Mouse (Mus musculus) neural tube, embryonic 14.5 days (tissue): ENCODE measurements at regions not wholly inside any gene's neighbourhood (a gene's known extent, or its start where the extent isn't known, plus 50 kb on each side); places are given as distances from the start of the nearest gene placed in this dataset.
"Not testable (repeated sequence)": the region's sequence is repeated elsewhere in the genome, so short reads cannot be mapped to it uniquely, and the experiment has no call there.

Experiments used
- ATAC-seq: fragments of 200-750 bp; cut with Nextera tagmentation; 2 replicates; pipeline ENCODE4 v1.8.0; 2017; ENCODE audit warnings: low read depth, mild to moderate bottlenecking, moderate TSS enrichment, moderate library complexity
- H3K27ac ChIP-seq: fragments of 300-500 bp; sonication (generic); 2 replicates; pipeline ENCODE4 v1.5.1; 2014; ENCODE audit warnings: low read depth, mild to moderate bottlenecking, control low read depth, low read length, moderate library complexity, mixed read lengths
- H3K27me3 ChIP-seq: fragments of 300-500 bp; sonication (generic); 2 replicates; pipeline ENCODE4 v1.6.1; 2014; ENCODE audit warnings: low read length; ENCODE audit not compliant: control insufficient read depth, insufficient read depth
- H3K36me3 ChIP-seq: fragments of 300-500 bp; sonication (generic); 2 replicates; pipeline ENCODE4 v1.6.1; 2014; ENCODE audit warnings: low read length, mixed read lengths; ENCODE audit not compliant: control insufficient read depth, insufficient read depth
- H3K4me1 ChIP-seq: fragments of 300-500 bp; sonication (generic); 2 replicates; pipeline ENCODE4 v1.6.1; 2014; ENCODE audit warnings: low read length; ENCODE audit not compliant: control insufficient read depth, insufficient read depth
- H3K4me2 ChIP-seq: fragments of 300-500 bp; sonication (generic); 2 replicates; pipeline ENCODE4 v1.6.1; 2014; ENCODE audit warnings: mild to moderate bottlenecking, low read depth, low read length, control low read depth
- H3K4me3 ChIP-seq: fragments of 300-500 bp; sonication (generic); 2 replicates; pipeline ENCODE4 v1.5.1; 2014; ENCODE audit warnings: low read depth, low read length, control low read depth, mixed read lengths
- H3K9ac ChIP-seq: fragments of 300-500 bp; sonication (generic); replicated peaks from 2 replicates; pipeline ENCODE4 v1.6.1; 2014; ENCODE audit warnings: low read depth, mild to moderate bottlenecking, control low read depth, low read length, mixed read lengths
- H3K9me3 ChIP-seq: fragments of 300-500 bp; sonication (generic); 2 replicates; pipeline ENCODE4 v1.6.1; 2016; ENCODE audit warnings: low read length; ENCODE audit not compliant: control insufficient read depth
- WGBS: fragments of 180-500 bp; shearing (Covaris S2); extraction: QIAGEN DNeasy Blood & Tissue Kit; methylation state at CpG from one replicate; pipeline ENCODE4 v1.1.7; 2014; 5-methylcytosine and 5-hydroxymethylcytosine counted together

DNA sequence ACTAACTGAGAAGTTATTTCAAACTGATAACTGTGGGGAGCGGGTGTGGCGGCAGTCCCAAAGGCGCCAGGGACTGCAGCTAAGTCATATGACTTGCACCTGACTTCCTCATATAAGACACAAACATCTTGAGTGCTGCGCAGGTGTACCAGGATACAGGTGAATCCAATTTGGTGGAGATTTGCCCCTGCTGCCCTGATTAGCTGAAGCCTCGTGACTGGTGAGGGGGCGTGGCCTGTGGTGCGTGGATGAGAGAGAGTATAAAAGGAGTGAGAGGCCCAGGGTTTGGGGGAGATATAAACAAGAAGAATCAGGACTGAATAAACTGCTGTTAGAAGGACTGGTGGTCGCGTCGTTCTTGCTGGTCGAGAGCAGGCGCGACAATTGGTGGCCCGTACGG lies 731.6 kb upstream of the Pcdh10 start:
- not testable (repeated sequence) for H3K36me3 ChIP-seq, H3K4me1 ChIP-seq, H3K4me2 ChIP-seq, H3K9ac ChIP-seq, H3K27me3 ChIP-seq, H3K9me3 ChIP-seq, H3K27ac ChIP-seq, H3K4me3 ChIP-seq, ATAC-seq
- WGBS = 100% methylated on average over 3 of the region's 15 CpGs

DNA sequence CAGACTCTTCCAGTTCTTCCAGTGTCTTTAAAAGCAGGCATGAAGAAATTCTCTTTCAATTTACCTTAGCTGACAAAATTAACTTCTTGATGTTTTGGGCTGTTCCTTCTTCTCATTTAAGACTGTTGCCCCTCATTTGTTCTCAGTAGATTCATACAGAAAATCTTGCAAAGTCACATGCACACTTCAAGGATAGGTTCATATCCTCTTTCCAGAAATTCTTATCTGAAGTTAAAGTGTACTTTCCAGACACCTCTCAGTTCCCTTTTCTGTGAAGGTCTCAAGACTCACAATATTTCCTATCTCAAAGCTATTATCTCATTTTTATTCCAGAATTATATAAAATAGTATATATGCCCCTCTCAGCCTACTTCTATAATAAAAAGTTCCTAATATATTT lies 681.8 kb upstream of the Pcdh10 start:
- Histone ChIP-seq H3K27ac (no peak overlapping the region), H3K9ac (no peak overlapping the region), H3K27me3 (no peaks in the 10 kb centered on the region), H3K4me1 (no peaks in the 10 kb centered on the region), H3K36me3 (no peaks in the 10 kb centered on the region), H3K9me3 (no peaks in the 10 kb centered on the region), H3K4me2 (no peak overlapping the region), H3K4me3 (no peak overlapping the region)
- ATAC-seq = no peak

DNA sequence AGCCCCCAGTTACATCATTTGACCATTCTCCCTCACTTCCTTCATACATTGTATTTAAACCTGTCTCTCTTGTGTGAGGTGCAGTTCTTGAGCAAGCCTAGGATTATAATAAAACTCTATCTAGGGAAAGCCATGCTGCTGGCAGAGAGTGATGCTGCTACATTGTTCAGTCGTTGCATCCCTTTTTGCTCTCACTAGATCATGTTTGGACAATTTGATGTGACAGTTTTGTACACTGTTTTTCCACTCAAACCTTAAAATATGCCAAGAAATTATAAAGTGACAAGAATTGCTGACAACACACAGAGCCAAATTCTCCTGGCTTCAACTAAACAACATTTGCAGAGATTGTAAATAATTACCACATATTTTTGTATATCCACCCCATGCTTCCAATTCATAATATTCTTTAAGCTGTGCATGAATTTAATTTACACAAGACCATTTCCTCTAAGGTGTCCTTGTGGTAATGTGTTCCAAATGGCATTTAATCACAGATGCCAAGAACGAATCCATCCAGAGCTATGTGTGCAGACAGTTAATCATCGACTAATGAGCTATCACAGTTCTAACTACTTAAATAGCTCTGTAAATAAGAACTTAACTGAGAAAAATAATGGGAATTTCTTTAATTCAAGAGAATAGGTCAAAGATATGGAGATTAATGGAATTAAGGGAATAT lies 681.1 kb upstream of the Pcdh10 start:
- Histone ChIP-seq H3K9ac (no peak overlapping the region), H3K4me3 (no peak overlapping the region), H3K27me3 (no peaks in the 10 kb centered on the region), H3K36me3 (no peaks in the 10 kb centered on the region), H3K4me2 (no peak overlapping the region), H3K9me3 (no peaks in the 10 kb centered on the region), H3K4me1 (no peaks in the 10 kb centered on the region), H3K27ac (no peak overlapping the region)
- WGBS = 55% methylated on average over 3 of the region's 3 CpGs
- 0 out of 2 replicates have a peak, but pooled peaks have one; percentile 56 for ATAC-seq

DNA sequence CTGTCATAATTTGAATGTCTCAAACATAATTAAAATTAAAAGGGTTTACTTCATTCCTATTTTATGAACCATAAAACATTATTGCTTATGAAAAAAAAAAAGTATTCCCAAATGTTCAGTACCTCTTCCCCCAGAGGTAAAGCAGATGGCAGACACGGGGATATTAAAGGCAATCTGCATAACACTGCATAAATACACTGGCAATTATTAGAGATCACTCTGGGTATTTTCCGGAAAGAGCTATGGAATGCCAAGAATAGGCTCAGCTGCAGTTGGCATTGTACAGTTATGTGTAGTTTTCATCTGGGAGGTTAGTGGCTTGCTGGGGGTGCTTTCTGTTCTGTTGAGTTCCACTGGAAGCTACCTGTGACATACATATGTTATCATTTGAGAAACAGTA lies 677.1 kb upstream of the Pcdh10 start:
- H3K4me2 ChIP-seq = no peak overlapping the region
- no peak overlapping the region for H3K4me3 ChIP-seq
- WGBS = 40% methylated on average over 2 of the region's 2 CpGs
- no peak overlapping the region for H3K27ac ChIP-seq
- no peaks in the 10 kb centered on the region for H3K9me3 ChIP-seq
- H3K4me1 ChIP-seq = no peaks in the 10 kb centered on the region
- H3K27me3 ChIP-seq = no peaks in the 10 kb centered on the region
- H3K9ac ChIP-seq = no peak overlapping the region
- H3K36me3 ChIP-seq = no peaks in the 10 kb centered on the region
- ATAC-seq = peak; percentile 70; the same call in 1 of the 2 replicates

DNA sequence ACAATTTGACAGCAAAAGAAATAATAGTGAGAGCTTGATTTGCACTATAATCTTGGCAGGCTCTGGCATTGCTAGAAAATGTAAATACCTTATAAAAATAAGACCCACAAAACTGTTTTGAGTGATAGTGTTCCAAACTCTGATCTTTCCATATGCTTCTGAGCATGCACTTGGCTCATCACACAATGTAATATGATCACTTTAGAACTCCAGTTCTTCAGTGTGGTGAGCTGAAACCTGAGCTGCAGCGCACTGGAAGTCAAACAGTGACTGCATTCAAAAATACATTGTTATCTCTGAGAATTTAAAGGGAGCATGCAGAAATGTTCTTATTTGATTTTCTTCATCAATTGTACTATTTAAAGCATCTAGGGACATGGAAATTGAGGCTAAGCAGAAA lies 672.5 kb upstream of the Pcdh10 start:
- Histone ChIP-seq H3K9me3 (no peaks in the 10 kb centered on the region), H3K4me3 (no peak overlapping the region), H3K4me1 (no peaks in the 10 kb centered on the region), H3K4me2 (no peak overlapping the region), H3K9ac (no peak overlapping the region), H3K27me3 (no peaks in the 10 kb centered on the region), H3K36me3 (no peaks in the 10 kb centered on the region), H3K27ac (no peak overlapping the region)
- ATAC-seq = no peak
- 71% methylated on average over 1 of the region's 1 CpGs for WGBS

DNA sequence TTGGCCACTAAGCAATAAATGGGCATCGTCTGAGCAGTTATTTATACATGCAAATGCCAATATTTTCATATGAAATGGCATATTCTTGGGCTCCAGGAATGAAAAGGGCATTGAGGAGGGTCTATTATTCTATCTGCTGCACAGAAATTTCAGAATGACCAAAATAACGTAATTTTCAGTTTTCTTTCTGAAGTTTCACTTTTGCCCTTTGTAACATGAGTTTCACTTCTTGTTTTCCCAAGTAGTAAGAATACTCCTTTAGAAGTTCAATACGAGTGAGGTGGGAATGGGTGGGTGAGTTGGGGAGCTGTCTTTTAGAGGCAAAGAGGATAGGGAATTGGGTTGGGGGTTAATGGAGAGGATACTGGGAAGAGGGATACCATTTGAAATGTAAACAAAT lies 662.7 kb upstream of the Pcdh10 start:
- Histone ChIP-seq H3K4me3 (no peak overlapping the region), H3K9me3 (no peaks in the 10 kb centered on the region), H3K27ac (no peak overlapping the region), H3K4me1 (no peaks in the 10 kb centered on the region), H3K9ac (no peak overlapping the region), H3K27me3 (no peaks in the 10 kb centered on the region), H3K4me2 (no peak overlapping the region), H3K36me3 (no peaks in the 10 kb centered on the region)
- 82% methylated on average over 3 of the region's 3 CpGs for WGBS
- ATAC-seq = no peak
